Mouse (Mus musculus): ENCODE measurements at regions not wholly inside any gene's neighbourhood (a gene's known extent, or its start where the extent isn't known, plus 50 kb on each side); places are given as distances from the start of the nearest gene placed in this dataset.
A peak's percentile ranks its signal among the peaks of the same experiment; 100 is the strongest.

GRCm38 (mm10) chr15:97465366-97465765 is 218.3 kb upstream of the Amigo2 start:
- Histone ChIP-seq H3K9ac (no peak overlapping the region), H3K27me3 (no peaks in the 10 kb centered on the region), H3K9me3 (no peaks in the 10 kb centered on the region), H3K4me1 (replicated peaks) (no peaks in the 10 kb centered on the region), H3K27ac (replicated peaks) (no peak overlapping the region), H3K4me3 (no peak overlapping the region), H3K4me2 (no peak overlapping the region), H3K36me3 (no peaks in the 10 kb centered on the region)
- ATAC-seq (ENCODE audit: low read depth) = no peak
- 91% methylated on average over 8 of the region's 8 CpGs for WGBS

- WGBS = 92% methylated on average over 9 of the region's 9 CpGs
- no peaks in the 10 kb centered on the region for H3K9me3 ChIP-seq
- ATAC-seq (ENCODE audit: low read depth) = no peak
- H3K4me1 ChIP-seq (replicated peaks) = no peaks in the 10 kb centered on the region
- H3K4me3 ChIP-seq = no peak overlapping the region
- H3K4me2 ChIP-seq = no peak overlapping the region
- no peak overlapping the region for H3K27ac ChIP-seq (replicated peaks)
- no peaks in the 10 kb centered on the region for H3K27me3 ChIP-seq
- H3K9ac ChIP-seq = no peak overlapping the region
- H3K36me3 ChIP-seq = no peaks in the 10 kb centered on the region
Measured at GRCm38 (mm10) chr15:97464737-97465136, 217.7 kb upstream of the Amigo2 start.

- WGBS = 91% methylated on average over 2 of the region's 2 CpGs
- Histone ChIP-seq H3K27ac (replicated peaks) (no peak overlapping the region), H3K36me3 (no peaks in the 10 kb centered on the region), H3K9me3 (no peaks in the 10 kb centered on the region), H3K4me3 (no peak overlapping the region), H3K4me2 (no peak overlapping the region), H3K4me1 (replicated peaks) (no peaks in the 10 kb centered on the region), H3K27me3 (no peaks in the 10 kb centered on the region), H3K9ac (no peak overlapping the region)
- no peak for ATAC-seq (ENCODE audit: low read depth)
Measured at GRCm38 (mm10) chr15:97462587-97462986, 215.5 kb upstream of the Amigo2 start.

GRCm38 (mm10) chr15:97462006-97462405 is 214.9 kb upstream of the Amigo2 start:
- 90% methylated on average over 7 of the region's 7 CpGs for WGBS
- Histone ChIP-seq H3K27me3 (no peaks in the 10 kb centered on the region), H3K9ac (no peak overlapping the region), H3K4me2 (no peak overlapping the region), H3K9me3 (no peaks in the 10 kb centered on the region), H3K27ac (replicated peaks) (no peak overlapping the region), H3K36me3 (no peaks in the 10 kb centered on the region), H3K4me1 (replicated peaks) (no peaks in the 10 kb centered on the region), H3K4me3 (no peak overlapping the region)
- no peak for ATAC-seq (ENCODE audit: low read depth)

GRCm38 (mm10) chr15:97461060-97461459 is 214.0 kb upstream of the Amigo2 start:
- 77% methylated on average over 7 of the region's 7 CpGs for WGBS
- ATAC-seq (ENCODE audit: low read depth) = no peak
- Histone ChIP-seq H3K27me3 (no peaks in the 10 kb centered on the region), H3K9me3 (no peaks in the 10 kb centered on the region), H3K4me3 (no peak overlapping the region), H3K4me2 (no peak overlapping the region), H3K27ac (replicated peaks) (no peak overlapping the region), H3K36me3 (no peaks in the 10 kb centered on the region), H3K4me1 (replicated peaks) (no peaks in the 10 kb centered on the region), H3K9ac (no peak overlapping the region)

GRCm38 (mm10) chr15:97460360-97460719 is 213.3 kb upstream of the Amigo2 start:
- no peak overlapping the region for H3K9ac ChIP-seq
- ATAC-seq (ENCODE audit: low read depth) = no peak
- H3K36me3 ChIP-seq = no peaks in the 10 kb centered on the region
- no peak overlapping the region for H3K27ac ChIP-seq (replicated peaks)
- WGBS = 88% methylated on average over 7 of the region's 7 CpGs
- no peak overlapping the region for H3K4me2 ChIP-seq
- H3K9me3 ChIP-seq = no peaks in the 10 kb centered on the region
- no peaks in the 10 kb centered on the region for H3K4me1 ChIP-seq (replicated peaks)
- no peak overlapping the region for H3K4me3 ChIP-seq
- H3K27me3 ChIP-seq = no peaks in the 10 kb centered on the region

GRCm38 (mm10) chr15:97459606-97460359 is 212.7 kb upstream of the Amigo2 start:
- Histone ChIP-seq H3K36me3 (no peaks in the 10 kb centered on the region), H3K4me3 (no peak overlapping the region), H3K9ac (no peak overlapping the region), H3K4me1 (replicated peaks) (no peaks in the 10 kb centered on the region), H3K27me3 (no peaks in the 10 kb centered on the region), H3K4me2 (no peak overlapping the region), H3K27ac (replicated peaks) (no peak overlapping the region), H3K9me3 (no peaks in the 10 kb centered on the region)
- no peak for ATAC-seq (ENCODE audit: low read depth)
- 92% methylated on average over 19 of the region's 19 CpGs for WGBS

GRCm38 (mm10) chr15:97458748-97459221 is 211.7 kb upstream of the Amigo2 start:
- H3K4me2 ChIP-seq = peak overlapping the region; percentile 35
- H3K27me3 ChIP-seq = no peaks in the 10 kb centered on the region
- H3K4me1 ChIP-seq (replicated peaks) = no peaks in the 10 kb centered on the region
- H3K9me3 ChIP-seq = no peaks in the 10 kb centered on the region
- H3K36me3 ChIP-seq = no peaks in the 10 kb centered on the region
- no peak overlapping the region for H3K27ac ChIP-seq (replicated peaks)
- H3K9ac ChIP-seq = no peak overlapping the region
- ATAC-seq (ENCODE audit: low read depth) = no peak
- 65% methylated on average over 11 of the region's 11 CpGs for WGBS
- no peak overlapping the region for H3K4me3 ChIP-seq

GRCm38 (mm10) chr15:97458139-97458747 is 211.2 kb upstream of the Amigo2 start:
- ATAC-seq (ENCODE audit: low read depth) = no peak
- H3K27me3 ChIP-seq = no peaks in the 10 kb centered on the region
- H3K9me3 ChIP-seq = no peaks in the 10 kb centered on the region
- H3K4me3 ChIP-seq = no peak overlapping the region; the same call in 1 of the 2 replicates
- H3K9ac ChIP-seq = no peak overlapping the region
- no peaks in the 10 kb centered on the region for H3K4me1 ChIP-seq (replicated peaks)
- no peaks in the 10 kb centered on the region for H3K36me3 ChIP-seq
- H3K4me2 ChIP-seq = peak overlapping the region; percentile 35
- 44% methylated on average over 17 of the region's 17 CpGs for WGBS
- H3K27ac ChIP-seq (replicated peaks) = no peak overlapping the region

GRCm38 (mm10) chr15:97457468-97457867 is 210.4 kb upstream of the Amigo2 start:
- Histone ChIP-seq H3K9me3 (no peaks in the 10 kb centered on the region), H3K4me1 (replicated peaks) (no peaks in the 10 kb centered on the region), H3K4me3 (no peak overlapping the region), H3K36me3 (no peaks in the 10 kb centered on the region), H3K27me3 (no peaks in the 10 kb centered on the region), H3K4me2 (no peak overlapping the region), H3K9ac (no peak overlapping the region), H3K27ac (replicated peaks) (no peak overlapping the region)
- no peak for ATAC-seq (ENCODE audit: low read depth)
- 88% methylated on average over 8 of the region's 8 CpGs for WGBS

GRCm38 (mm10) chr15:97456991-97457390 is 209.9 kb upstream of the Amigo2 start:
- Histone ChIP-seq H3K36me3 (no peaks in the 10 kb centered on the region), H3K27ac (replicated peaks) (no peak overlapping the region), H3K9me3 (no peaks in the 10 kb centered on the region), H3K4me3 (no peak overlapping the region), H3K4me1 (replicated peaks) (no peaks in the 10 kb centered on the region), H3K4me2 (no peak overlapping the region), H3K9ac (no peak overlapping the region), H3K27me3 (no peaks in the 10 kb centered on the region)
- no peak for ATAC-seq (ENCODE audit: low read depth)
- WGBS = 92% methylated on average over 14 of the region's 16 CpGs

- Histone ChIP-seq H3K4me2 (no peak overlapping the region), H3K9me3 (no peaks in the 10 kb centered on the region), H3K27ac (replicated peaks) (no peak overlapping the region), H3K4me3 (no peak overlapping the region), H3K4me1 (replicated peaks) (no peaks in the 10 kb centered on the region), H3K36me3 (no peaks in the 10 kb centered on the region), H3K27me3 (no peaks in the 10 kb centered on the region), H3K9ac (no peak overlapping the region)
- WGBS = 74% methylated on average over 5 of the region's 5 CpGs
- no peak for ATAC-seq (ENCODE audit: low read depth)
Measured at GRCm38 (mm10) chr15:97455672-97456071, 208.6 kb upstream of the Amigo2 start.

- Histone ChIP-seq H3K27me3 (no peaks in the 10 kb centered on the region), H3K4me3 (no peak overlapping the region), H3K9me3 (no peaks in the 10 kb centered on the region), H3K4me2 (no peak overlapping the region), H3K9ac (no peak overlapping the region), H3K4me1 (replicated peaks) (peaks cover 6% of the 10 kb centered on the region; the same call in 1 of the 2 replicates), H3K27ac (replicated peaks) (no peak overlapping the region), H3K36me3 (no peaks in the 10 kb centered on the region)
- WGBS = 86% methylated on average over 3 of the region's 3 CpGs
- ATAC-seq (ENCODE audit: low read depth) = no peak
Measured at GRCm38 (mm10) chr15:97449724-97450123, 202.6 kb upstream of the Amigo2 start.

Data from neural tube, embryonic 13.5 days (tissue).